Mouse (Mus musculus) cerebellum, adult 9-11 months (tissue): Measurements from ENCODE around the gene Iqsec1.

Experiments
- DNase-seq: peaks from one replicate; pipeline ENCODE4 v3.0.0; 2022

Gene Iqsec1

GRCm38 (mm10) chr6:90719402-90719801, 269.1 kb downstream of the Iqsec1 start:
- DNase-seq = no peak

DNA sequence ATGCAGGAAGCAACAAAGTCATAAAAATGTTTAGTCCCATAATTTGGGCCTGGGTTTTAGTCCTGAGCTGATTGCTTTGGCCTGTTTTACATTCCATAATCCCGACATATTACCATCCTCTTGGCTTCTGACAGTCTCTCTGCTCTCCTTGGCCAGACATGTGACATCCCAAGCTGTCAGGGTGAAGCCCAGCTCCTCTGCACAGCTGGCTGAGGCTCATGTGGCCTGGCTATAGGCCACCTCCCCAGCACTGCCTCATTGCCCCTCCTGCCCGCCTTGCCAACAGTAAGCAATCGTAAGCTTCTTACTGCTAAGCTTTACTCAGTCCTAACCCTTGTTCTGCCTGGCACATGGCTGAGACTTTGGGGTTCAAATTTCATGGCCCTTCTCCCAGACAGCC, 270.0 kb downstream of the Iqsec1 start:
- DNase-seq = no peak

GRCm38 (mm10) chr6:90717711-90718110, 270.8 kb downstream of the Iqsec1 start:
- DNase-seq = no peak

DNA sequence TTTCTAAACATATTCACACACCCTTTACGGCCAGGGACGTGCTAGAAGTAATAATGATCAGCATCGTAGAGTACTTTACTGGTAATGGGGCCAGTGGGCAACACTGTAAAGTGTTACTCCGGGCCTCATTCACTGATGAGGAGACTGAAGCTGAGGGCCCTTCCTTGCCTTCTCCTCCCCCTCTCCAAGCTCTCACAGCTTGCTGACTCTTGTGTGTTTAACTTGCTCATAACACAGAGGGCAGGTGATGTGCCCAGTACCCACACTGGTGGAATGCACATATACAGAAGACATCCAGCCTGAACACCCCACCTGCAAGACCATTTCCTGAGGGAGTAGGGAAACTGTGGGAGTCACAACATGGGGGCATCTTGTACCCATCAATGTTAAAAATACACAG, 271.6 kb downstream of the Iqsec1 start:
- DNase-seq = no peak

DNA sequence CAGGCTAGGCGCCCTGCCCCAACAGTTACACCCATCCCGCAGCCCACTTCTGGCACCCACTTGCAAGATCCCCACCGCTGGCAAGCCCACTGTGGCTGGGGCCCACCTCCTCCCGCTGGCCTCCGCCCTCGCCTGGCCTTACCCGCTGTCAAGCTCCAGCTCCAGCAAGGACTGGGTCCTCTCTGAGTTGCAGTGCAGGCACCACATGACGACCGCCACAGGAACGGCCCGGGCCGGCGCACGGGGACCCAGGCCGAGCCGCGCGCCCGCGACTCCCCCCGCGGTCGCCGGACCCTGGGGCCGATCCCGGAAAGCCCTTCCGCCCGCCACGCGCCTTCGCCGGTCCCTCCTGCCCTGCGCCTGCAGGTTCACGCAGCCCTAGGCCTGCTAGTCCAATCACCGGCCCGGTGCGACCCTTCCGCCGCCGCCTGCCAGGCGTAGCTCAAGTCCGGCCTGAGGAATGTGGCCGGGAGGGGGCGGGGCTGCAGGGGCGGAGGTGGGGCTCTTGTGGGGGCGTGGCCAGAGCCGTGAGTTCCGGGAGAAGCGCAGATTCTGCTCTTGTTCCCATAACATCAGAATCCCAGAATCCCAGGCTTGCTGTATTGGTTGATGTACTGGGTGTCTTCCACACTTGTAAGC, 272.3 kb downstream of the Iqsec1 start:
- DNase-seq = peak; percentile 46

DNA sequence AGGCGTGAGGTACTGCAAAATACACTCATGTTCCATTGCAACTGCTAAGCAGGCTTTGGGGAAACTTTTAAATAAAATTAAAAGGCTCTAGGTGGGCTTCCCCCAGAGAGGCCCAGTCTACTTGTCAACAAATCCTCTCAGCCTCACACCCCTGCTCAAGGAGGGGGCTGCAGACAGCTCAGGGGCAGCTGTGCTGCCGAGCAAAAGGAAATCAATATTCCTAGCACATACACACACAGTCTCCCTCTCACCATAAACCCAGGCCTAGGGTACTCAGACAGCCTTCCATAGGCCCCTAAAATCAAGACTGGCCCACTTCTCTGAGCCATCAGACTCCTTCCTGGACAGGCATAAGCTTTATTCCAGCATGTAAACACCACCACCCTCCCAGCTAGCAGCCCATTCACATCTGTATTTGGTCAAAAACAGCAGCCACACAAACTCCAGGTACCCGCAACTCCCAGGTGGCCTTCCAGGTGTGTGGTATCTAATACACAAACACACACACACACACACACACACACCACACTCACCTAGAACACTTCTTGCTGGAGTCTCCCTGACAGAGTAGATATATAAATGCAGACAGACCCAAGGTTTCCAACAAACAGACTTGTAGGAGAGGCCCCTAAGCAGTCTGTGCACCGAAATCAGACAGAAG, 273.1 kb downstream of the Iqsec1 start:
- DNase-seq = no peak

DNA sequence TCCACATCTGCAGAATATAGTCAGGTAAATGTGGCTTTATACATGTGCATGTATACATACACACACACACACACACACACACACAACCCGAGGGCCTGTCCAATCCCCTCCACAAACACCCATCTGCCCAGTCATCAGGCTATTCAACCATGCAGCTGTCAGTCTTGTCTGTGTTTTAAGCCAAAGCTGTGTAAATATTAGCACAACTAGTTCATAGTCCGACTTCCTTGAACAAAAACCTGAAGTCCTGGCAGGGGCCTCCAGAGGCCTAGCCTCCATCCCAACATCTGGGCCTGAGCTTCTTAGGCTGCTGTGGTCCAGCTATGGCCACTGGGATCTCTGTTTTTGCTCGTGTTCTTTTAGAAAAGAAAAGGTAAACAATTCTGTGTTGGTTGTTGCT, 274.8 kb downstream of the Iqsec1 start:
- no peak for DNase-seq

GRCm38 (mm10) chr6:90712486-90713480, 275.7 kb downstream of the Iqsec1 start:
- peak; percentile 56 for DNase-seq

DNA sequence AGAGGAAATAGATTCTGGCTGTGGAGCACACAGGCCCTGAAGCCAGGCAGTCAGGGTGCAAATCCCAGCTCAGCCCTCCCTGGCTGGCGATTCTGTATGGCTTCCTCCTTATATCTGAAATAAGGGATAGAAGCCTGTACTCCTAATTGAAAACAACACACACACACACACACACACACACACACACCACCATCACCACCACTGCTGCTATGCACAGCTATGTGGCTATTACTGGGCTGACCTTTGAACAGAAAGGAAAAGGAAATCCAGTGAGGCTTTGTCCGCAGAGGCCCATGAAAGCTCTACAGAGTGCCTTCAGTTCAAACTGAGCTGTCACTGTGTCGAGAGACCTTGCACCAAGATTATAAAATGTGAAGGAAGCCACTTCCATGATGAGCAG, 276.4 kb downstream of the Iqsec1 start:
- no peak for DNase-seq

- DNase-seq = peak; percentile 88
Measured at GRCm38 (mm10) chr6:90711476-90712035, 276.9 kb downstream of the Iqsec1 start.

GRCm38 (mm10) chr6:90710778-90711177, 277.7 kb downstream of the Iqsec1 start:
- no peak for DNase-seq

- DNase-seq = peak; percentile 54
Measured at GRCm38 (mm10) chr6:90709929-90710777, 278.3 kb downstream of the Iqsec1 start.

DNA sequence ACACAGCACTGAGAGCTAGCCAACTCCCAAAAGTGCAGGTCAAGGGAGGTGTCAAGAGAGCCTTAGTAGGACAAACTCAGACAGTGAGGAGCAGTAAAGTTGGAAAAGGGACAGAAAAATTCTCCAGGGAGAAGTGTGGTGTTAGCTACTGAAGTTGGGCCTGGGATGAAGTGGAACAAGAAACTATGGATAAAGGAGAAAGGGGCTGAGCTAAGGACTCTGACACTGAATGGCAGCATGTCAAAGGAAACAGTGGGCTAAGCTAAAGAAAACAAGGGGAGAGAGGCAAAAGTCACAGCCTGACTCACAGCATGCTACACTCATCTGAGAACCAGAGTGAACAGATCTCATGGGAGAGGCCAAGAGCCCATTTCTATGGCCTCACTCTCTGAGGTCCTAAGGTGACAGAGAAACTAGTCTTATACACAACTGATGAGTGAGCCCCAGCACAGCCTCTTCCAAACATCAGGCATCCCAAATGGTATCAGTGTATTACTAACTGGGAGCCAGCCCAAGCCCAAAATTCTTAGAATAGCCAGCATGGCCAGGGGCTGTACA, 280.3 kb downstream of the Iqsec1 start:
- no peak for DNase-seq

- DNase-seq = no peak
Measured at GRCm38 (mm10) chr6:90707143-90707542, 281.3 kb downstream of the Iqsec1 start.

GRCm38 (mm10) chr6:90706490-90706889, 282.0 kb downstream of the Iqsec1 start:
- DNase-seq = peak; percentile 67

DNA sequence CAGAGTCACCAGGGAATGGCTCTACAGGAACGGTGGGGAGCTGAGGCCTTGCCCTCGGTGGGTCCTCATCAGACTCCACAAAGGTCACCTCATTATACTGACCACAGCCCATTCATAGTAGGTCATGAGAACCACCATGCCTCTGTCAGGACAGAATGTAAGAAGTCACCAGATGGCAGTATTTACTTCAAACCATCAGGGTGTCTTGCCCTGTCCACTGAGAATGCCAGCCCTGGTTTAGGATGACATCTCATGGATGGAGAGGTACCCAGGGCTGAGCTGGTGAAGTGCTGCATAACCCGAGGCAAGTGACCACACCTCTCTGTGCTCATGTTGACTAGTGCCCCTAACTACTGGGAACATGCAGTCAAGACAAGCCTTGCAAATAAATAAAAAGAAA, 282.7 kb downstream of the Iqsec1 start:
- peak; percentile 63 for DNase-seq

- DNase-seq = peak; percentile 87
Measured at GRCm38 (mm10) chr6:90704705-90705344, 283.7 kb downstream of the Iqsec1 start.

- no peak for DNase-seq
Measured at GRCm38 (mm10) chr6:90703782-90704181, 284.7 kb downstream of the Iqsec1 start.

GRCm38 (mm10) chr6:90702837-90703735, 285.4 kb downstream of the Iqsec1 start:
- no peak for DNase-seq

GRCm38 (mm10) chr6:90702197-90702596, 286.3 kb downstream of the Iqsec1 start:
- DNase-seq = peak; percentile 73
